Mouse (Mus musculus) heart, embryonic 13.5 days (tissue): ENCODE data around the gene Astn2. TPM values are rescaled to one million over a fixed set of nuclear protein-coding genes. Genes with fewer than 3 reads are reported as not detected.
"Not testable (repeated sequence)": the region's sequence is repeated elsewhere in the genome, so short reads cannot be mapped to it uniquely, and the experiment has no call there.

Source experiments
- ATAC-seq: fragments of 200-750 bp; cut with Nextera tagmentation; 2 replicates; pipeline ENCODE4 v1.8.0; 2017; ENCODE audit warnings: moderate TSS enrichment; ENCODE audit not compliant: insufficient number of reproducible peaks, low FRiP score, low TSS enrichment; ENCODE audit errors: extremely low read depth
- H3K27ac ChIP-seq: fragments of 300-500 bp; sonication (generic); replicated peaks from 2 replicates; pipeline ENCODE4 v1.5.1; 2015; ENCODE audit warnings: moderate library complexity, mild to moderate bottlenecking, inconsistent platforms
- H3K27me3 ChIP-seq: fragments of 300-500 bp; sonication (generic); replicated peaks from 2 replicates; pipeline ENCODE4 v1.6.1; 2015; ENCODE audit warnings: mild to moderate bottlenecking, inconsistent platforms
- H3K36me3 ChIP-seq: fragments of 300-500 bp; sonication (generic); 2 replicates; pipeline ENCODE4 v1.6.1; 2015; ENCODE audit warnings: mild to moderate bottlenecking, inconsistent platforms
- H3K4me1 ChIP-seq: fragments of 300-500 bp; sonication (generic); 2 replicates; pipeline ENCODE4 v1.6.1; 2015; ENCODE audit warnings: inconsistent platforms
- H3K4me2 ChIP-seq: fragments of 300-500 bp; sonication (generic); 2 replicates; pipeline ENCODE4 v1.6.1; 2015; ENCODE audit warnings: inconsistent platforms, mild to moderate bottlenecking, moderate library complexity
- H3K4me3 ChIP-seq: fragments of 300-500 bp; sonication (generic); 2 replicates; pipeline ENCODE4 v1.5.1; 2015; ENCODE audit warnings: moderate library complexity, mild to moderate bottlenecking, inconsistent platforms
- H3K9ac ChIP-seq: fragments of 300-500 bp; sonication (generic); 2 replicates; pipeline ENCODE4 v1.6.1; 2015; ENCODE audit warnings: inconsistent platforms, mild to moderate bottlenecking, moderate library complexity
- H3K9me3 ChIP-seq: fragments of 300-500 bp; sonication (generic); 2 replicates; pipeline ENCODE4 v1.6.1; 2016; ENCODE audit warnings: inconsistent platforms
- WGBS: fragments of 180-500 bp; shearing (Covaris S2); methylation state at CpG from one replicate; pipeline ENCODE4 v1.1.7; 2015; ENCODE audit warnings: mixed read lengths; 5-methylcytosine and 5-hydroxymethylcytosine counted together
- polyA plus RNA-seq: library from polyadenylated mRNA; unstranded; fragments of >200 nt; fragmentation: Nextera tagmentation; extraction: Ambion mirVana; gene quantifications from 2 replicates; pipeline ENCODE4 v1.2.1, GENCODE M21; 2015

Gene Astn2
- polyA plus RNA-seq, 1 experiment from 2014 or later: 0.24 TPM

DNA sequence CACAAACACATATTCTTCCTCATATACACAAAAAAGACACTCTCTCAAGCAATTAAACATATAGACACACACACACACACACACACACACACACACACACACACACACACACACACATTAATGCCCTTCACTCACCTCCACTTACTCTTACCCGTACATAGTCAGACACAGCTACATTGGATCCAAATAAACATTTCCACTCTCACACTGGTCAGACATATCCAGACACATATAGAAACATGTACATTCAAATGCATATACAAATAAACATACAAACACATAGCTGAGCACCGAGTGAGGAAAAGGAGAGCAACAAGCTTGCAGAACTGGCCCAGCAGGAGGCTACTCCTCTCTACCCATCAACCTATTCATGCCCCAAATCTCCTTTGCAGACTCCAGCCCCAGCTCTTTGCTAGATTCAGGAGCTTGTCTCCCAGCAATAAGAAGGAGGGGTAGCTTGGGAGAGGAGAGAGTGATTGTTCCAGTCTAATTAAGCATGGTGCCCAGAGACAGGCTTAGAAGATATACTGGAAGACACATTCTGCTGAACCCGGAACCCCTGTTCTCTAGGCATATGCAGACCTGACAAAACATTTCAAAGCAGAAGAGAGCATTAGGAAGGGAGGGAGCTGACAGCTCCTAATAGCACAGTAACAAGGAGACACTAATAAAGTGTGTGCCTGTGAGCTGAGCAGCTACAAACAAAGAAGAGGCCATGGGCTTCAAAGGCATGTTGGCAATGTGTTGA is 718.0 kb downstream of the Astn2 start:
- Histone ChIP-seq H3K9ac (no peak overlapping the region), H3K27me3 (no peaks in the 10 kb centered on the region), H3K27ac (no peak overlapping the region), H3K36me3 (no peaks in the 10 kb centered on the region), H3K4me1 (no peaks in the 10 kb centered on the region; the same call in 1 of the 2 replicates), H3K4me2 (no peak overlapping the region), H3K4me3 (no peak overlapping the region), H3K9me3 (no peaks in the 10 kb centered on the region)
- ATAC-seq: no peak
- WGBS: 66% methylated on average over 3 of the region's 3 CpGs

- Histone ChIP-seq H3K4me2 (no peak overlapping the region), H3K36me3 (no peaks in the 10 kb centered on the region), H3K9ac (no peak overlapping the region), H3K4me1 (no peaks in the 10 kb centered on the region; the same call in 1 of the 2 replicates), H3K27ac (no peak overlapping the region), H3K9me3 (no peaks in the 10 kb centered on the region), H3K4me3 (no peak overlapping the region), H3K27me3 (no peaks in the 10 kb centered on the region)
- ATAC-seq: no peak
- 73% methylated on average over 3 of the region's 3 CpGs for WGBS
These were observed 720.0 kb downstream of the Astn2 start for GRCm38 (mm10) chr4:65684401-65684800.

GRCm38 (mm10) chr4:65679786-65680185 is 724.6 kb downstream of the Astn2 start:
- not testable (repeated sequence) for H3K9ac ChIP-seq, H3K27me3 ChIP-seq, H3K9me3 ChIP-seq, H3K4me1 ChIP-seq, H3K36me3 ChIP-seq, ATAC-seq, H3K4me2 ChIP-seq, H3K4me3 ChIP-seq, H3K27ac ChIP-seq
- 54% methylated on average over 2 of the region's 2 CpGs for WGBS

DNA sequence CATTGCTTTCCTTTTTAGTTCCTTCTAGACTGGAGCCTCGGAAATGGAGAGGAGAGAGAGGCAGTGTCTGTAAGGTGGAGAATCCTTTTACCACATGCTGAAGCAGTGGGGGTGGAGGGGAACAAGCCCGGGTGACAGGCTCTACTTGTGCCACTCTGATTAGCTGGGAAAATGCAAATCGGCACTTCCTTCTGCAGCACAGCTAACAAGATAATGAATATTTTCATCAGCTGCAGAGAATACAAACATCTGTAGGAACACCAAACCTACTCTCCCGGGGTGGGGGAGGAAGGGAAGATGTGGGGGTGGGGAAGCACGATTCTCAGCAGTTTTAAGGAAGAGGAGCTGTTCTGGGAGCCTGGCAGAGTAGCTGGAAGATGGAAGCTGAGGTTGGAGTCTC is 725.5 kb downstream of the Astn2 start:
- Histone ChIP-seq H3K9me3 (no peaks in the 10 kb centered on the region), H3K4me3 (no peak overlapping the region), H3K36me3 (no peaks in the 10 kb centered on the region), H3K9ac (no peak overlapping the region), H3K4me2 (peak overlapping the region; percentile 43), H3K27ac (no peak overlapping the region), H3K4me1 (peaks cover 7% of the 10 kb centered on the region; the same call in 1 of the 2 replicates), H3K27me3 (no peaks in the 10 kb centered on the region)
- no peak for ATAC-seq
- 7% methylated on average over 5 of the region's 5 CpGs for WGBS

DNA sequence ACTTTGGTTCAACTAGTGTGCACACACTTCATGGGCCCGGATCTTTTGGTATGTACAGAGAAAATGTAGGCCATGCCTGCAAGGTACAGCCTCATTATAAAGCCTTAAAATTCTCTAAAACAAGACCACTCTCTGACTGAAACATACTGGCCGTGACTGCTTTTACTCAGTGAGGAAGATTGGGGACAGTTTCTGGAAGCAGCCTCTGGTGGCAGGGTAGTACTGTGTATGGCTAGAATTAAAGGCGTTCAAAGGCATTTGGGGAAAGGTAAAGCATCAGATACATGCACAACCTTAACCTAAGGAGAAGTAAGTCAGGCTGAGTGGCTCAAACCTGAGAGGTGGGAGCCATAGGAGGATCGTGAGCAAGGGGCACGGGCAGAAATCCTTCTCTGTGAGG is 725.9 kb downstream of the Astn2 start:
- Histone ChIP-seq H3K9ac (no peak overlapping the region), H3K36me3 (no peaks in the 10 kb centered on the region), H3K4me2 (peak overlapping the region; percentile 43), H3K27me3 (no peaks in the 10 kb centered on the region), H3K4me3 (no peak overlapping the region), H3K27ac (no peak overlapping the region), H3K4me1 (peaks cover 7% of the 10 kb centered on the region; the same call in 1 of the 2 replicates), H3K9me3 (no peaks in the 10 kb centered on the region)
- 49% methylated on average over 5 of the region's 5 CpGs for WGBS
- ATAC-seq: no peak

- Histone ChIP-seq H3K9me3 (no peaks in the 10 kb centered on the region), H3K4me2 (no peak overlapping the region), H3K9ac (no peak overlapping the region), H3K27me3 (no peaks in the 10 kb centered on the region), H3K36me3 (no peaks in the 10 kb centered on the region), H3K4me1 (peaks cover 19% of the 10 kb centered on the region; the same call in 1 of the 2 replicates), H3K4me3 (no peak overlapping the region), H3K27ac (no peak overlapping the region)
- WGBS: 80% methylated on average over 4 of the region's 4 CpGs
- no peak for ATAC-seq
These were observed 730.0 kb downstream of the Astn2 start for GRCm38 (mm10) chr4:65674267-65674978.

- Histone ChIP-seq H3K4me2 (no peak overlapping the region), H3K4me1 (peaks cover 11% of the 10 kb centered on the region; the same call in 1 of the 2 replicates), H3K27me3 (no peaks in the 10 kb centered on the region), H3K27ac (no peak overlapping the region), H3K4me3 (no peak overlapping the region), H3K9me3 (no peaks in the 10 kb centered on the region), H3K9ac (no peak overlapping the region), H3K36me3 (no peaks in the 10 kb centered on the region)
- 68% methylated on average over 4 of the region's 4 CpGs for WGBS
- no peak for ATAC-seq
These were observed 730.9 kb downstream of the Astn2 start for GRCm38 (mm10) chr4:65673418-65673933.

DNA sequence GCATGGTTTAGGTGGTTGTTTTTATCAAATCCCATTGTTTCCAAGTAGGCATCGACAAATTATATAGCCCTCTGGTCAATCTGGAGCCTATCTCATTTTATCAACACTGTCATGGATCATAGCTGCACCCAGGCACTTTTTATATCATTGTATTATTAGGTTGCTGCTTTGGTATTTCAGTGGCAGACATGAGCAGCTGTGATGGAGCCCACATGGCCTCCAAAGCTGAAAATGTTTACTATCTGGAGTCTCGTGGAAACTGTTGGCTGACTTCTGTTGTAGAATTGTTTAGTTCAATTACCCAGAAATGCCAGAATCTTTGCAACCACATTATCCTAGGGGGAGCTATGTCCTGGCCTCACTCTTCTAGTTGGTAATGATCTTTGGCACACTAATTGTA is 732.1 kb downstream of the Astn2 start:
- no peaks in the 10 kb centered on the region for H3K36me3 ChIP-seq
- ATAC-seq: no peak
- no peaks in the 10 kb centered on the region for H3K27me3 ChIP-seq
- H3K9ac ChIP-seq: no peak overlapping the region
- H3K9me3 ChIP-seq: no peaks in the 10 kb centered on the region
- H3K4me3 ChIP-seq: no peak overlapping the region
- whole genome bisulfite sequencing: 36% methylated on average over 2 of the region's 2 CpGs
- H3K4me2 ChIP-seq: no peak overlapping the region
- peak overlapping the region; percentile 7; the same call in 1 of the 2 replicates for H3K27ac ChIP-seq
- H3K4me1 ChIP-seq: peaks cover 11% of the 10 kb centered on the region; the same call in 1 of the 2 replicates

DNA sequence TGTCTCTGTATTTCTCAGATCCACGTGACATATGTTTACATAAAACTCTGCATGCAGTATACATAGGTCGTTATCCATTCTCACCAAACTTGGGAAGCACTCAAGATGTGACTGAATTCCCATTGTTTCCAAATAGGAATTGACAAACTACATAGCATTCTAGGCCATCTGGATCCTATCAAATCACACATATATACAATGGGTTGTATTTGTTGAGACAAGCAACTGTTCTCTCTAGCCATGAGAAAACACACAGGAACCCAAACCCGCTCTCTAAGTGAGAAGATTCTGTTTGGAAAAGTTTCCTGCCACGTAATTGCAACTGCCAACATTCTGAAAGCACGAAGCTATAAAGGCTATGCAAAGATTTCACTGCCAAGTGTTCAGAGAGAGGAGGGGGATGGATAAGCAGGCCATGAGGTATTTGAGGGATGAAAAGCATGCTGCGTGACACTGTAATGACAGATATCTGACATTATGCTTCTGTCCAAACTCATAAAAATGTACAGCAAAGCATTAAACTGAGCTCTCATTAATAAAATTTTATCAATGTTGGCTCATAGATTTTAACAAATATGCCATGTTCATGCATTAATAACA is 732.7 kb downstream of the Astn2 start:
- WGBS: 32% methylated on average over 6 of the region's 6 CpGs
- Histone ChIP-seq H3K36me3 (no peaks in the 10 kb centered on the region), H3K4me2 (no peak overlapping the region), H3K9me3 (no peaks in the 10 kb centered on the region), H3K27ac (0 out of 2 replicates have a peak overlapping the region, but pooled peaks have one; percentile 36), H3K27me3 (no peaks in the 10 kb centered on the region), H3K9ac (no peak overlapping the region), H3K4me3 (no peak overlapping the region), H3K4me1 (peaks cover 11% of the 10 kb centered on the region; the same call in 1 of the 2 replicates)
- ATAC-seq: no peak

- Histone ChIP-seq H3K4me3 (no peak overlapping the region), H3K9ac (no peak overlapping the region), H3K4me1 (peaks cover 7% of the 10 kb centered on the region; the same call in 1 of the 2 replicates), H3K9me3 (no peaks in the 10 kb centered on the region), H3K27ac (no peak overlapping the region), H3K4me2 (no peak overlapping the region), H3K27me3 (no peaks in the 10 kb centered on the region), H3K36me3 (no peaks in the 10 kb centered on the region)
- 79% methylated on average over 5 of the region's 5 CpGs for WGBS
- no peak for ATAC-seq
These were observed 737.3 kb downstream of the Astn2 start for GRCm38 (mm10) chr4:65667030-65667610.

- Histone ChIP-seq H3K4me2 (no peak overlapping the region), H3K36me3 (no peaks in the 10 kb centered on the region), H3K27me3 (no peaks in the 10 kb centered on the region), H3K4me3 (no peak overlapping the region), H3K27ac (no peak overlapping the region), H3K9ac (no peak overlapping the region), H3K4me1 (no peaks in the 10 kb centered on the region), H3K9me3 (no peaks in the 10 kb centered on the region)
- 81% methylated on average over 6 of the region's 6 CpGs for WGBS
- ATAC-seq: no peak
These were observed 741.2 kb downstream of the Astn2 start for GRCm38 (mm10) chr4:65663176-65663575.
